Mouse (Mus musculus): ENCODE results near the gene AU022252.

The AU022252 gene

DNA sequence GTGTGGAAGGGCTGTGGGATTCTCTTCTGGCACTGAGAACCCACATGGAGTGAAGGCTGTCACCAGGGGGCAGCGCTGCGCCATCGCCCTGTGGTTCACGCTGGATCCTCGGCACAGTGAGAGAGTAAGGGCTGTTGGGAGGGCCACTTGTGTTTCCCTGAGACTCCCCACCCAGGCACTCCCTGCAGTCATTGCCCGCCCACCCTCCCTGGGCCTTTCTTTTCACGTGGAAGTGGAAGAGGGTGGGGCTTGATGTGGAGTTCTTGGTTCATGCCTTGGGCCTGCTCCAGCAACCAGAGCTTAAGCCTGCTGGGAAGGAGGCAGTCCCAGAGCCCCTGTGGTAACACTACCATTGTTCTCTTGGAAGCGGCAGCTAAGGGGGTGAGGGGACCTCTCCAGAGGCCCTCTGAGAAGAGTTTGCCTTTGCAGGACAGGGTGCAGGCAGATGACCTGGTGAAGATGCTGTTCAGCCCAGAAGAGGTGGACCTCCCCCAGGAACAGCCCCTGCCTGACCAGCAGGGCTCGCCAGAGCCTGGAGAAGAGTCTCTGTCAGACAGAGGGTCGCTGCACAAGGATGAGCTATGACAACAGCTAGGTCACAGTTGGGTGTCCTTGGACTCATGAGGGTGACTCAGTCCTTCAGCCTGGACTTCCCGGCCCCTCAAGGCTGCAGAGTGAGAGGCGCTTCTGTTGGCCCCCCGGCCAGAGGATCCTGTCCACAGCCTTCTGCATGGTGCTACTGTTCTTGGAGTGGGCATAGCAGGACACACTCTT, 15.1 kb upstream of the AU022252 start:
- TF ChIP-seq GATA4 (IDR thresholded peaks at IDR 0.05; ENCODE audit: insufficient replicate concordance, low read length) = no peak

DNA sequence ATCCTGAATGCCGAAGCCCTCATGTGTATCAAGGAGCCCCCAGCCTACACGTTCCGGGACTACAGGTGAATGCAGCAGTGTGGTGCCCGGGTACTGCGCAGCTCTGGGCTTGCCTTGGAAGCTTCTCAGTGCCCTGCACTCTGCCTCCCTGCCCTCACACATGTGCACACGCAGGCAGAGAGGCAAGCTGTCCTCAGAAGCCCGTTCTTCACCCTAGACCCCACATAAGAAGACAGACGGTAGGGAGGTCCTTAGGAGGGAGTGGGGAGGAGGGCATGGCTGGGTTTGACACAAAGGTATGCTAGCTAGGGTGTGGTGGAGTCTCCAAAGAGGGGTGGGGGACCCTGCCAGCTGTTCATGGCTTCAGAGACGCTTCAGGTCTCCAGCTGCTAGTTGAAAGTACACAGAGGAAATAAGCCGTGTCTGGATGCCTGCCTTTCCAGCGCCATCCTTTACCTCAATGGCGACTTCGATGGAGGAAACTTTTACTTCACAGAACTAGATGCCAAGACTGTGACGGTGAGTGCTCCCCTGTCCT, 14.2 kb upstream of the AU022252 start:
- TF ChIP-seq GATA4 (IDR thresholded peaks at IDR 0.05; ENCODE audit: insufficient replicate concordance, low read length) = no peak

DNA sequence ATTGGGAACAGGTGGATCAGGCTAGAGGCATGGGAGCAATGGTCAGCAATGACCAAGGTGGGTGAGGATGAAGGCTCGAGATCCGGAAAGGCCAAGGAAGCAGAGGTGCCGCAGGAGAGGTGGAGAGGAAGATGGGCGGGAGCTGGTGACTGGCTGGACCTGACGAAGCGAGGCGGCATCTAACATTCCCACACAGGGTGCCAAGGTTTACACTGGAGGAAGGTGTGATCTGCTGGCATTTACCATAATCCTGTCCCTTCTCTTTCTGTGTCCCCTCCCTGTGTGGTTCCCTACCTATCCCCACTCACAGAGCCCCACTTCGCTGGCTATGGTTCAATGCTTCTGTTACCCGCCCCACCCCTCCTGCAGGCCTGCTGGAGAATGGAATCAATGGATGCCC, 13.4 kb upstream of the AU022252 start:
- no peak for TF ChIP-seq GATA4 (IDR thresholded peaks at IDR 0.05; ENCODE audit: insufficient replicate concordance, low read length)

DNA sequence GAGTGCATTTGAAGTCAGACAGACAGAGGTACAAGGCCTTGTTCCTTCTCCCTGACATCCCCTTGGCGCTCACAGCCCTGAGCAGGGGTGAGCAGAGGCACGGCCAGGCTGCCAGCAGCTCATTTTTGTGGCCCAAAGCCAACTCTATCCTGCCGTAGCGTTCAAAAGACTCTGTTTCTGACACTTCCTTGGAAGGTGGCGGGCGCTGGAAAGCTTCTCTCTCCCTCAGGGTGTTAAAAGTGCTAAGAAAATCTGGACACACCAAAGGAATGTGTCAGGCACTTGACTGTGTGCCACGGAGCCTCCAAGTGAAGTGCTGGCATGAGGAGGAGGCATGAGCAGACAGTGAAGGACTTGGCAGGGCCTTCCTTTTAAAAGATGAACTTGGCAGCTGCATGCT, 13.0 kb upstream of the AU022252 start:
- no peak for TF ChIP-seq GATA4 (IDR thresholded peaks at IDR 0.05; ENCODE audit: insufficient replicate concordance, low read length)

DNA sequence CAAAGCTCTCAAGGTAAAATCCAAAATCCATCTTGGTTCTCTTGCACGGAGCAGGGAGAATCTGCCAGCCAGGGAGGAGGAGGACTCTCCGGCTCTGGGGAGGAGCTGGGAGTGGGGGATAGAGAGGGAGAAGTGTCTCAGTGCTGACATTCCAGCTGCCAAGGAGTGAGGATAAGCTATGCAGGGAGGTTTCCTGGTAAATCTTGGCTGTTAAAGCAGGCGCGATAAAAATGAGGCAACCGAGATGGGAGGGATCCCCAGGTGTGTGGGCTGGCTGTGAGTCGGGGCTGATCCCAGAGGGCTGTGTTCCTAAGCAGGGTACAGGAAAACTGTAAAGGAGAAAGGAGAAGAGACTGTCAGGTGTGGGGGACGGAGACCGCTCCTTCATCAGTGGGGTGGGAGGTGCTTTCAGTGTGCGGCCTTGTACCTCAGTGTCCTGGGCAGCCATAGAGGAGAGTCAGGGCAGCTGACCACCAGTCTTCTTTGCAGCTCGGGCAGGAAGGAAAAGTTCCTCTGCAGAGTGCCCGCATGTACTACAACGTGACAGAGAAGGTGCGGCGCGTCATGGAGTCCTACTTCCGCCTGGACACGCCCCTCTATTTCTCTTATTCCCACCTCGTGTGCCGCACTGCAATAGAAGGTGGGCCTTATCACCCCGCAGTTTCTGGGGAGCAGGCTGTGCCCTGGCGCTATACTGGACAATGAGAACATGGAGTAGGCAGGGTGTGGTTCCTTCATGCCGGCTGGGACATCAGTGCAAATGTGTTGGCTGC, 12.1 kb upstream of the AU022252 start:
- TF ChIP-seq GATA4 (IDR thresholded peaks at IDR 0.05; ENCODE audit: insufficient replicate concordance, low read length) = no peak

DNA sequence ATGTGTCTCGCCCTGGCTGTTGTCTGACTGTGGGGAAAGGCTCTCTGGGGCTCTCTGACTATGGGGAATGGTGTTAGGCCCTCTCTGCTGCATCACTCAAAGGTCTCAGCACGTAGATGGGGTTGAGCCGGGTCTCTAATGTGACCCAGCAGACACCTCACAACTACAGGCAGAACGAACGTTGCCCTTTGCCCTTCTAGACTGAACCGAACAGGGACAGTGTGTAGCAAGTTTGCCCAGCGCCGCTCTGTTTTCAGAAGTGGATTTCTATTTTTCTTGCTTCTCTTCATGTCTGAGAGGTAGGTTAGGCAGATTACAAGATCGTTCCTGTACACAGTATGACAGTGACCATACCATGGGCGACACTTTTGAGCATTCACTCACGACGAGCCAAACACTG, 10.1 kb upstream of the AU022252 start:
- no peak for TF ChIP-seq GATA4 (IDR thresholded peaks at IDR 0.05; ENCODE audit: insufficient replicate concordance, low read length)

DNA sequence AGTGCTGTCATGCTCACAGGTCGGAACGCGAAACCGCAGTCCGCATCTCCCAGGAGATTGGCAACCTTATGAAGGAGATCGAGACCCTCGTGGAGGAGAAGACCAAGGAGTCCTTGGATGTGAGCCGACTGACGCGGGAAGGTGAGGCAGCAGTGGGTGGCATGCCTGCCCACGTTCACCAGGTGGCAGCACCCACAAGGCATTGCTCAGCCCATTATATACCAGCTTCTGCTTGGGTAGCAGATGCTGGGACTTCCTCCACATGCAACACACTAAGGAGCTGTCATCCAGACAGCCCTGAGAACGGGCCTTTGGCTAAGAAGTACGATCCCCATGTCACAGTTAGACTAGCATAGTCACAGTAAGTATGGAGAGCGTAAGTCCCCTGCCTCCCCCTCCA, 9.2 kb upstream of the AU022252 start:
- TF ChIP-seq GATA4 (IDR thresholded peaks at IDR 0.05; ENCODE audit: insufficient replicate concordance, low read length) = no peak

DNA sequence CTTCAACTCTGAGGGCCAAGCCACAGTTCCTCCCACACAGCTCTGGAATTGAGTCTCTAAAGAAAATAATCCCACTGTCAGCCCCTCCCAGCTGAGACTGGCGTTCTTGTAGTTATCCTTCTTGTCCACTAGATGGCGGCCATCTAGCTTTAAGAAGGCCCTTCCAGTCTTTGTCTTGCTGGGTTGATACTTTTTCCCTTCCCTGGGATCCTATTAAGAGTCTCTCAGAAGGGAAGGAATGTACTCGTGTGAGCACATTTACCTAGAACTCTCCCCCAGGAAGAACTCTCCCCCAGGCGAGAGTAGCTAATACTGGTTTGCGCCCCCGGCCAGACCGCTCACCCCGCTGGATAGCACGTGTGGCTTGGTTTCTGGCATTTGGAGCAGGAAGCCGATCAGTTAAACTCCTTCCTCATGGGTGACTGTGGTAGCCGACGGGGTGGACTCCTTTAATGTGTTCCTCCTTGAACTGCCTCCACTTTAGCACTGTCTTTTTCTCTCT, 6.7 kb upstream of the AU022252 start:
- no peak for TF ChIP-seq GATA4 (IDR thresholded peaks at IDR 0.05; ENCODE audit: insufficient replicate concordance, low read length)

DNA sequence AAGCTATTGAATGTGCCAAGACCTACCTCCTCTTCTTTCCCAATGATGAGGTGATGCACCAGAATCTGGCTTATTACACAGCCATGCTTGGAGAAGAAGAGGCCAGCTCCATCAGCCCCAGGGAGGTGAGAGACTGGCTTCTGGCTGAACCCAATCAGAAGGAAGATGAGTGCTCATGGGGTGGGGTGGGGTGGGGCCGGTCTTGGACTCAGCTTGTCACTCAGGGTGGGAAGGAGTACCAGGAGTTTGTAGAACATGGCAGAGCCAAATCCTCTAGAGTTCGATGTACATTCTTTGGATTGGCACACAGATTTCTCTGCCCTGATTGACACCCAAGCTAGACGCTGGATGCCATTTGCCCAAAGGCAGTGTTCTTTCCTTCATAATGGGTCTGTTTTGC, 6.1 kb upstream of the AU022252 start:
- TF ChIP-seq GATA4 (IDR thresholded peaks at IDR 0.05; ENCODE audit: insufficient replicate concordance, low read length) = no peak

DNA sequence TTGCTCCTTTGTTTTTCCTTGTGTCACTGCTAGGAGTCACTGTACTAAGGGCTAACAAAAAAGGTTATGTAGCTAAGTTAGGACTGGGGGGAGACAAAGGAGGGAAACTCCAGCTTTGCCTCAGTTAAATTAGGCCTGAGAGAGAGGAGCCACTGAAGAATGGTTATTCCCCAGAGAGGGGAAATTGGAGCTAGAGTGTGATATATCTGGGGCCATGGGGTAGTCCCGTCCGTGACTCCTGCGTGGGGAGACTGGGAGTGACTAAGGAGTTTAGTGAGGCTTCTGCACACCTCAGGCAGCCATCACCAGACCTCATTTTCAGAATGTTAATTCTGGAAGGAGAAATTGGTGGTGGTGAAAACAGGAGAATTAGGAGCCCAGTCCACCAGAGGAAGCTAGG, 1.8 kb upstream of the AU022252 start:
- TF ChIP-seq GATA4 (IDR thresholded peaks at IDR 0.05; ENCODE audit: insufficient replicate concordance, low read length) = no peak

DNA sequence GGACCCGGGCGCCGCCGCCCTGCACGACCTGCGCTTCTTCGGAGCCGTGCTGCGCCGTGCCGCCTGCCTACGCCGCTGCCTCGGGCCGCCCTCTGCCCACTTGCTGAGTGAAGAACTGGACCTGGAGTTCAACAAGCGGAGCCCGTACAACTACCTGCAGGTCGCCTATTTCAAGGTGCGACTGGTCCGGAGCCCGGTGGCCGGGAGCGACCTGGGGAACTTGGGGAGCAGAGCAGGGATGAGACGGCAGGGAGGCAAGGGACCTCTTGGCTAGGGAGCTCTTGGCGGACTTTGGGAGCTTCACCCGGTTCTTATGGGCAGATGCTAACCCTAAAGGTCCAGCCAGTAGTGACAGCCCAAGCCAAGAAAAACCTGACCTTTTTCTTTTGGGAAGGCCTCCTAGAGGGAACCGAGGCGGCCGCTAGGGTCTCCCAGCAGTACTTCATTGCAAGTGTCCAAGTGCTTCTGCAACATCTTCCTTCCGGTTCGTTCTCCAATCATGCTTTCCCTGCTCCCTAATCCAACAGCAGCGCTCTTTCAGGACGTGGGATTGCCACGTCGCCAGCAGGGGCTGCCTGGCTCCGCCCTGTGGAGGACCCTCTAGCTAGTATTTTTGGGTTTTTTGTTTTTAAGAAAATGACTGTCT, 867 bp upstream of the AU022252 start:
- TF ChIP-seq GATA4 (IDR thresholded peaks at IDR 0.05; ENCODE audit: insufficient replicate concordance, low read length) = no peak

DNA sequence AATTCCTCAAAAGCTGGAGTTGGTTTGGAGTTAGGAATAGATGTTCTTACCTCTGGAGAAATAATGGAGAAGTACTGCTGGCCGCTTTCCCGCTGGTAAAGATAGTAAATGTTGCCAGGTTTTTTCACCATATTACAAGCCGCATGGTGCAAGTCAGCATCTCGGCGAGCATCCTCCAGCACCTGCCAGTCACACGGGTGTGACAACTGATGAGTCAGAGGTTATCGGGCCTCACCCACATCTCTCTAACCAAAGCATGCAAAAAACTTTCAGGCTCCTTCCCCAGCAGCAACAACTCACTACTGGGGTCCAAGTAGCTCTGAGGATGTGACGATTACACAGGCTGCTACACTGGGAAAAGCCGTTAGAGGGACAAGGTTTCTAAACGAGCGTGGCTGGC, 5.8 kb downstream of the AU022252 start:
- no peak for TF ChIP-seq GATA4 (IDR thresholded peaks at IDR 0.05; ENCODE audit: insufficient replicate concordance, low read length)

DNA sequence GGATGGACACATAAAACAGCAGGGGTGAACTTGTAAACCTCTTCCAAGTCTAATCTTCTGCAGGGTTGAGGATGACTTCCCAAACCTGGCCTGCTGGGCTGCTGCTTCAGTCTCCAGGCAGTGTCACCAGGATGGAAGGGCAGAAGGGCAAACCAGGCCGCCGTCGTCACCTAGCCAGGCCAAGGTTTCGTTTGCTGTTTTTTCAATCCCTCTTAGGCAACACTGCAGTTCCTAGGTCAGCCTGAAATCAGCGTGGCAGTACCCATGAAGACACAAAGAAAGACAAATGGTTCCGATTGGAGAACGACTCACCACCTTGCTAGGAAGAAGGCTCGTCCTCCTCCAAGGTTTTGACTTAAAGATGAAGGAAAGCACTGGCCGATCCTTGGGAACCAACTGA, 6.8 kb downstream of the AU022252 start:
- TF ChIP-seq GATA4 (IDR thresholded peaks at IDR 0.05; ENCODE audit: insufficient replicate concordance, low read length) = no peak

DNA sequence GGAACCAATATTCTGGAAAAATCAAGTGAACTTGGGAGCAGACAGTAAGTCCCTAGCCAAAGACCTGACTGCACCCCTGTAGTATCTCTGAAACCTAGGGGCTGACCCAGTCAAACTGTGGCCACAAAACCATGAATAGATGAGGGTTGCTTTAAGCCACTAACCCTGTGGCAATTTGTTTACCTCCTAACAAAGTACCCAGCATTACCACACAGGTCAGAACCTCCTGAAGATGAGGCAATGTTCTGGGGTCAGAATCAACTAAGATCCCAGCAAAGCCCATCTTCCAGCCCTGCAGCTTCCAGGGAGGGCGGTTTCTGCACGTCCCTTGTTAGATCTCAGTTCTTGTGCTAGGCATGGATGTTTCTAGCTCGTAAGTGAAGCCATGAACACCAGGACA, 8.0 kb downstream of the AU022252 start:
- no peak for TF ChIP-seq GATA4 (IDR thresholded peaks at IDR 0.05; ENCODE audit: insufficient replicate concordance, low read length)

DNA sequence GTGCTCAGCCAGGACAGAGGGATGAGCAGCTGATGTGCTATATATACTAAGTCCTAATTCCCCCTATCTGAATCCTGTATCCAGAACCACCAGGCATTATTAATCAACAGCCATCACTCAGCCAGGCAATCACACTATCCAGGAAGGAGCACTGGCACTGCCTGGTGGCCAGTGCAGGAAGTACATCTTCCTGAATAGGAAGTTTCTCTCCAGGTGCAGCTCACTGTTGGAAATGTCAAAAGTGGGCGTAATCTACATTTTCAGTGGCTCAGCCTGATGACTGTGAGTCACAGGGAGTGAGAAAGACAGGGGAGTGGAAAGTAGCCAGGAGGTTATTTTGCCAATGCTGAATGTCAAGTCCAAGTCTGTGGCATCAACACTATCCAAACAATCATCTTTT, 8.8 kb downstream of the AU022252 start:
- no peak for TF ChIP-seq GATA4 (IDR thresholded peaks at IDR 0.05; ENCODE audit: insufficient replicate concordance, low read length)

DNA sequence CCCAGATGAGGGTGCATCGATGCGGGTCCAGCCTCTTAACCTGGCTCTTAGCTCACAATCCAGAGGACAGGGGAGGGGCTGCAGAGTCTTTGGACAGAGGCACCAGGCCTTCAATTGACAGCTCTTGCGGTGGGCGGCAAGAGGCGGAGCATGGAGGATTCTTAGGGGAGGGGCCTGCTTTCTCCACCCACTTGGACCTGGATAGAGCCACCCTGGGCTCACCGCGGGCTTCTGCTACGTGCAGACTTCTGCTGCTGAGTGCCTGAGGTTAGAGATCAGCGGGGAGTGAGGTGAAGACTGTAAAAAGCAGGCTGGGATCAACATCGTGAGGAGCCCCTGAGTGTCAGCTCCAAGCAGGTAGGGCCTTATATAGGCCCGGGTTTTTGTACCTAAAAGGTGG, 14.3 kb downstream of the AU022252 start, which contains the start of gene Tmem269:
Gene Tmem269, minus strand, starts transcription at position 49 of the 400 bp plus-strand sequence.
- no peak for TF ChIP-seq GATA4 (IDR thresholded peaks at IDR 0.05; ENCODE audit: insufficient replicate concordance, low read length)
